Mouse (Mus musculus) neutrophil, adult 65 days (primary cell): Measurements from ENCODE around the gene 4930455H04Rik. TPM values are rescaled to one million over a fixed set of nuclear protein-coding genes. Genes with fewer than 3 reads are reported as not detected.

ENCODE experiments used
- total RNA-seq: library from RNA; stranded (reverse); gene quantifications from 2 replicates; pipeline ENCODE4 v1.2.4, GENCODE M21; 2023

Gene 4930455H04Rik
- total RNA-seq: not detected in 2 replicates

DNA sequence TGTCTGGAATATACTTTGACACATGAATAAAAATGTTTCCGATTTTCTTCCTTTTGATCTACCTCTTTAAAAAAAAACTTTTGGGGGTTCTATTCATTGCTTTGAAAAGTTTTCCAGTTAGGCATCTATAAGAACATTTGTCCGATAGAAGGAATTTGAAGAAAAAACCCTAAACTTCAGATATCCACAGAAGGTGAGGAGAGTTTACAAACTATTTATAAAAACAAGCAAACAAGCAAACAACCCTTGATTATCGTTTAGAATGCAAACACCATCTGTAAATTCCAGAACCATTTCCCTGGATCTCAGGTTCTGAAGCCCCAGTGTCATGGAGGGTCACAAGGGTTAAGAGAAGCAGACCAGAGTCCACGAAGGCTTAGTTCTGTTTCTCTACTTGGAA, at the start of gene 4930455H04Rik:
TSS of gene 4930455H04Rik (plus strand) at position 301 of the 400 bp plus-strand sequence.

DNA sequence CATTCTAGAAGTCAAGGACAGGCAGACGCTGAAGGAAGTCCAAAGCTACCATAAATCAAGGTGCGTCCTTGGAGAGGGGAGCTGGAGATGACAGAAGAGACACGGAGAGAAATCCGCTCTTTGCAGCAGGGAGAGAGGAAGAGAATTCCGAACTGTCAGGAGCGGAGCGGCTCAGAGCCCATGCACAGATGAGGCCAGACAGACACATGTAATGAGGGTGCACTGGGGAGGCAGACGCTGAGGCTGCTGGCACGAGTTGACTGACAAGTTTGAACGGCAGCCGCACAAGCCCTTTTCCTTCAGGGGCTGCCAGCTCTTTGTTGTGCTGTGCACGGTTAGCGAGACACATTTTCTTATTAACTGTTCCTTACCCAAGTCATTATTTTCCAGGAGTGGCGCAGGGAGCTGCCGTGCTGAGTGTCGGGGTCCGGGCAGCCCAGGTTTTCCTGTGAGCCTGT, 502 bp downstream of the 4930455H04Rik start, which contains the start of gene Palmd:
TSS of gene Palmd (minus strand) at position 448 of the 458 bp plus-strand sequence.

Other genes starting within 250 kb of the 4930455H04Rik start
- 39.9 and 48.8 TPM in 2 replicates for gene Agl, start 160.1 kb upstream of the 4930455H04Rik start, total RNA-seq
- gene Frrs1, start 108.8 kb upstream of the 4930455H04Rik start, total RNA-seq: 41.2 and 59.6 TPM in 2 replicates
- not detected in 2 replicates for gene Palmd, start 720 bp downstream of the 4930455H04Rik start, total RNA-seq